Mouse (Mus musculus): ENCODE measurements around the gene Sult5a1.
"Not testable (repeated sequence)": the region's sequence is repeated elsewhere in the genome, so short reads cannot be mapped to it uniquely, and the experiment has no call there.

The Sult5a1 gene

DNA sequence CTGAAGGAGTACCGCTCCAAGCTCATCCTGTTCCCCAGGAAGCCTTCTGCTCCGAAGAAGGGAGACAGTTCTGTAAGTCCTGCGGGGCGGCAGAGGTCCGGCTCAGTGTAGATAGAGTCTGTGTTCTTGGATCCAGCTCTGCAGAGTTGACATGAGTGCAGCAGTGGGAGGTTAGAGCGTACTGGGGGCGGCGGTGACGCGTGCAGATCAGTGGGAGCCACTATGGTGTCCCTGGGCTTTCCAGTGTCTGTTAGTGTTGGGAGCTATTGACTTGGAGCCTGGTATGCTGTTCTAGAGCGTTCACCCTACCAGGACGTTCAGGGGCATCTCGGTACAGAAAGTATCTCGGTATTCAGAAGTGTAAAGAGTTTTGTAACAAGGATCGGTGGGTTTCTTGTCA lies 54.8 kb downstream of the Sult5a1 start:
- ATAC-seq (ENCODE audit: insufficient number of reproducible peaks, low FRiP score, low TSS enrichment), result no peak

DNA sequence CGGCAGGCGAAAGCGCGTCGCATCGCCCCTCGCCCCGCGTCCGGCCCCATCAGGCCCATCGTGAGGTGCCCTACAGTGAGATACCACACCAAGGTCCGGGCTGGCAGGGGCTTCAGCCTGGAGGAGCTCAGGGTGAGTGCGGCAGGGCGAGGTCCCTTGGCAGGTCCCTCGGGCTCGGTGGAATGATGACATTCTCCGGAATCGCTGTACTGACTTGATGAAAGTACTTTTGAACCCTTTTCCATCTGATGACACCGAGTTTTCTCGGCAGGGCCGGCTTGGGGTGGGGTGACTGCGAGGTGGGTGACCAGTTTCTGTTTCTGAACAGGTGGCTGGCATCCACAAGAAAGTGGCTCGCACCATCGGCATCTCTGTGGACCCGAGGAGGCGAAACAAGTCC lies 55.3 kb downstream of the Sult5a1 start:
- not testable (repeated sequence) for ATAC-seq (ENCODE audit: insufficient number of reproducible peaks, low FRiP score, low TSS enrichment)

DNA sequence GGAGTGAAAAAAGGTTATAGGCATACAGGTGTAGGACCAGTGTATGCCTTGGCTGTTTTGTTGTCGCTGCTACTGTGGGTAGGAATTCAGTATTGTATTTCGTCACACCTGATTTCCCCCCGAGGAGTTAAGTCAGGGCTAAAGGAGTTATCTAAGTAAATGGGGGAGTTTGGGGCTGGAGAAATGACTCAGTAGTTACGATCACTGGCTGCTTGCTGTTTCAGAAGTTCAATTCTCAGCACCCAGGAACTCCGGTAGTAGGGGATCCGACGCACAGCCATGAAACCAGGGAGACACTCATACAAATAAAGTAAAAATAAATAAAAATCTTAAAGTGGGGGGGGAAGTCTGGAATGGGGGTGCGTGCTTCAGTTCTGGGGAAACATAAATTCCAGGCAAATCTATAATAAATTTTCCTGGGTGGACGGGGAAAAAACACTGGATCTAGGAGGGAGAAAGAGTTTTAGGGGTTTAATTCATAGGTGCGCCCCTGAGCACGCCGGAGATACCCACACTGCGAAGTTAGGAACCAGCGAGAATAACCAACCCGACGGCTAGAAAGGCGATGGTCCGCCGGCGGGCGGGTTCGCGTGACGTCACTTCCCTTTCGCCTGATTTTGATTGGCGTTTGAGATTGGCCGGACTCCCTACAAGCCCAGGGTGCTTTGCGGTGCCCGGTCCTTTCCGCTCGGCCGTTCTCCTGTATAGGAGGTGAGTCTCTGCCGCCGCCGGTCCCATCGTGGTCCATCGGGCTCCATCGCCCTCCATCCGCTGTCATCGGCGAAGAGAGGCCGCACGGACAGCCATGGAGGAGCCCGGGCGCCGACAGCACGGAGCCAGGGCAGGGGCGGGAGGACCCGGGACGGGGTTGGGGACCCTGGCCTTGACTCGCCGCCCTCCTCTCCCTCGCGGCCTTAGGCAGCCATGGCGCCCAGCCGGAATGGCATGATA lies 56.1 kb downstream of the Sult5a1 start, which contains the start of gene Rpl13:
Rpl13 (plus strand) TSS at position 616 of the 951 bp plus-strand sequence.
- ATAC-seq (ENCODE audit: insufficient number of reproducible peaks, low FRiP score, low TSS enrichment), result peak; percentile 95

DNA sequence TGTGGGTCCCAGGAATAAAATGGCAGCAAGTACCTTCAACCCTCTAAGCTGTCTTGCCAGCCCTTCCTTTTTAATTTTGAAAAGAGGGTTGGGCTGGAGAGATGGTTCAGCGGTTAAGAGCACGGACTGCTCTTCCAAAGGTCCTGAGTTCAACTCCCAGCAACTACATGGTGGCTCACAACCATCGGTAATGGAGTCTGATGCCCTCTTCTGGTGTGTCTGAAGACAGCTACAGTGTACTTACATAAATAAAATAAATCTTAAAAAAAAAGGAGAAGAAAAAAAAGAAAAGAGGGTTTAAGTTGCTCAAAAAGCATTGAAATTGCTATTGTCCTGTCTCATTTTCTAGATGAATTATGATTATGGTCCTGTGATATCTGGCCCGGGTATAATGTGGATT lies 56.9 kb downstream of the Sult5a1 start:
- ATAC-seq (ENCODE audit: insufficient number of reproducible peaks, low FRiP score, low TSS enrichment), result no peak

DNA sequence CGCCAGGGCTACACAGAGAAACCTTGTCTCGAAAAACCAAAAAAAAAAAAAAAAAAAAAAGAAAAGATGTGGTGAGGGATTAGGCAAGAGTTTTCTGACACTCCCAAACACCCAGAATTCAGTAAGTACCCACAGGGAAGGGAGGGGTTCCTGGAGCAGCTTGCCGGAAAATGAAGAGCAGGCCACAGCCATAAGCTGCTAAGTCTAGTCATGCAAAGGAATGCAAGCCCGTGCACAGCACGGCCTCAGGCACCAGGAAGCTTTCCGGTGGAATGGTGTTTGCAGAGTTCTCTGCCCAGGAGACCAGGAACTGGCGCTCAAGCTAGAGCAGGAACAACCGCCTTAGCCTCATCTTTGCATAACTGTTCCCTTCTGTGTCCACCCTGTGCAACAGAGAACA lies 57.8 kb downstream of the Sult5a1 start:
- no peak for ATAC-seq (ENCODE audit: insufficient number of reproducible peaks, low FRiP score, low TSS enrichment)

DNA sequence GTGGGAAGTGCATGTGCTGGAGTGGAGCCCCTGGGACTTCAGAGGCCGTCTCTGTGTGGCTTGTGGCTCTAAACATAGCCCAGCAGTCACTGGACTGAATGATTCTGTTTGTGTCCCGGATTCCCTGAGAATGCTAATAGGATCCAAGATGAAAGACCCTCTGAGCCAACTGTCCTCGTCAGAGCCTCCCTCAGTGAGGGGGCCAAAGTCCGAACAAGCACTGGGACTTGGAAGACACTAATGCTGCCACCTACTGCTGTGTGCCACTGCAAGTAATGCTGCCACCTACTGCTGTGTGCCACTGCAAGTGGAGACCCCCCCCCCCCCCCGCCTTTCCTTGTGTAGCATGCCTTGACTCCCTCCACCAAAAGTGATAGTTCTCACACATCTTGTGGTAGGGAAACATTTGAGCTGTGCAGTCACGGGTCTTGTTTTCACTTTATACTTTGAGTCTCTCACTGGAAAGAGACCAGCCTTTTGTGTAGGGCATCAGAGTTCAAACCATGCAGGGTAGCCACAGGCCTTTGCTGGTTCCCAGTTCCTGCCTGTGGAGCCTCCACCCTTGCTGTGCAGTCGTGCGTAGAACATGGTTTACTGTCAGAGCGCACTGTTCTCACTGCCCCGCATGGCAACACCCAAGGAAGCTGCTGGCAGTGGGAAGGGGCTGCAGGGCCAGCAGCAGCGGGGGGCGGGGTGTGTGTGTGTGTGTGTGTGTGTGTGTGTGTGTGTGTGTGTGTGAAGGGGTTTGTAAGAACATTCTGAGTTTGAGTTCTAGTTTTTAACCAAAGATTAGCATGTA lies 60.1 kb downstream of the Sult5a1 start:
- ATAC-seq (ENCODE audit: insufficient number of reproducible peaks, low FRiP score, low TSS enrichment), result no peak

DNA sequence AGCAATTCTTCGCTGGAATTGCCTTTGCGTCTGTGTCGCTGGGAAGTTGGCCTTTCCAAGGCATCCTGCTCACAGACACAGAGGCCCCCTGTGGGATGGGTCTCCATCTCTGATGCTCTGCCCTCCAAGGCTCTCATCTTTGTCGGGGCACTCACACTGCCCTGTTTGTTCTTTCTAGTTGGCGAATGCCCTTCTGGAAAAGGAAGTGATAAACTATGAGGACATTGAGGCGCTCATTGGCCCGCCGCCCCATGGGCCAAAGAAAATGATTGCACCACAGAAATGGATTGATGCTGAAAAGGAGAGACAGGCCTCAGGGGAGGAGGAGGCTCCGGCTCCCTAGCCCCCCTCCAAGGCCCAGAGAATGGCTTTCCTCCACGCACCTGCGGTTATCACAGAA lies 60.9 kb downstream of the Sult5a1 start:
- ATAC-seq (ENCODE audit: insufficient number of reproducible peaks, low FRiP score, low TSS enrichment), result no peak
